Mouse (Mus musculus): ENCODE results near the gene Sc5d. TPM values are rescaled to one million over a fixed set of nuclear protein-coding genes. Genes with fewer than 3 reads are reported as not detected.

Sc5d gene
- total RNA-seq (2023): 10 to 100 TPM; 28.4 to 30.2 TPM

DNA sequence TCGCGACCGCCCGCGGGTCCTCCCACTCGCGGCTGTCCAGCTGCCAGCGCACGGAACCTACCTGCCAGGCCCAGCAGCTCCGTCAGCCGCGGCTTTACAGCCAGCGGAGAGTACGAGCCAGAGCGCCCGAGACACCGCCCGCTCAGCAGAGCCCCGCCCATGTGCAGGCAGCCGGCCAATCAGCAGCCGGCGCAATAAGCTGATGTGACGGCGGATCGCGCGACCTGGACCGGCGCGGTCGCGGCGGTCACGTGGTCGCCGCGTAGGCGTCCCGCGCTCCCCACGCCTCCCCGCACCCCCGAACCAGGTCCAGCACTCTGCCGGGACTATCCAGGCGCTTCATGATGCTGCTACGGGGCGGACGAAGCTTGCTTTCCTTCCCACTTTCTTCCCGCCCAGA lies at the start of gene Sc5d:
Gene Sc5d (minus strand): TSS at position 112 of the 400 bp plus-strand sequence.

Other genes with a start within 250 kb of the Sc5d start
- 10 to 100 TPM; 74.4 to 83.1 TPM for gene Sorl1, start 140.0 kb downstream of the Sc5d start, total RNA-seq (2023)
- under 1 TPM; 0.29 to 0.77 TPM for gene Tecta, start 135.7 kb upstream of the Sc5d start, total RNA-seq (2023)
- 10 to 100 TPM; 54.6 to 61.8 TPM for gene Tbcel, start 243.6 kb upstream of the Sc5d start, total RNA-seq (2023)

Measured in T-cell, adult 66 days (primary cell).